Mouse (Mus musculus) c-Kit-positive CD71-positive TER-119-positive erythroid progenitor cells, embryonic 14.5 days (primary cell): ENCODE results near the gene Cry2.
"Not testable (repeated sequence)": the region's sequence is repeated elsewhere in the genome, so short reads cannot be mapped to it uniquely, and the experiment has no call there.

Source experiments
- DNase-seq: peaks from one replicate; pipeline ENCODE4 v3.0.0-alpha.2; 2013; ENCODE audit warnings: low spot score

Cry2 gene

DNA sequence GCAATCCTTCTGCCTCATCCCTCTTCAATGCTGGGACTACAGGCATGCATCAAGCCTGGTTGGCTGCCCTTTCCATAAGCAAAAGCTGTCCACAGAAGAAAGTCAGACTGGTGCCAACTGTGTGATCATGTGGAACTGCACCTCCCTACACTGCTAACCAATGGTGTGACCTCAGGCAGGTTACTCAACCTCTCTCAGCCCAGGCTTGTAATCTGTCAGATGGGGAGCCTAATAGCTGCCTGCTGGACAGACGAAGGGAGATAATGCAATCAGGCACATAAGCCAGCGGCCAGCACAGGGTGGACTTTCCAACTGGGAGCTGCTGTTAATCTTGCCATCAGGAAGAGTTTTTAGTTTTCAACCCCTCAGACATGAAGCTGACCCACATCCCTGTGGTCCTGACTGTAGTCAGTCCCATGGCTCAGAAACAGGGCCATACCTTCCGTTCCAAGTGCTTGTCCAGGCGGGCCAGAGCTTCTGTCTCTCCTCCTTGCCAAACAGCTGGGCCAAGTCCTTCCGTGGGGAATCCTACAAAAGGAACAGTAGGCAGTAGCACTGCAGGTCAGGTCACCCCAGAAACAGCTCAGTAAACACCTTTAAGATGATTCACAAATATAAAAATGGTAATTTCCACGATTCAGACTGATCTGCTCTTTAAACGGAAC is 12.0 kb downstream of the Cry2 start:
- DNase-seq: no peak

DNA sequence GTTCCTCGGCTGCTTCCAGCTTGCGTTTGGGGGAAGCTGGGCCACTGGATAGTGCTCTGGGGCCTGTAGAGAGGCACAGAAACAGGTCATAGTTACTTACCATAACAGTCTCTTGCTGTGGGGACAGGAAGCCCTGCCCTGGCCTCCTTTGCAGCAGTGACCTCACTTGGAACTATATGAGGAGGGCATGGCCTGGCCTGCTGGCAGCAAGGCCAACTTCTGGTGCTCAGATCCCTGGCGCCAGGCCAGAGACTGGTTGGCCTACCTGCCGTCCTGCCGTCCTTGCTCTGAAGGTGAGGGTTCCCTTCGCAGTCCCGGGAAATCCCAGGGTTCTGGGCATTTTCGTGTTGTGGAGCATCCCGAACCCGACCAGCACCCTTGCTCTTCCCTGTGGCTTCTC is 22.1 kb downstream of the Cry2 start:
- no peak for DNase-seq

DNA sequence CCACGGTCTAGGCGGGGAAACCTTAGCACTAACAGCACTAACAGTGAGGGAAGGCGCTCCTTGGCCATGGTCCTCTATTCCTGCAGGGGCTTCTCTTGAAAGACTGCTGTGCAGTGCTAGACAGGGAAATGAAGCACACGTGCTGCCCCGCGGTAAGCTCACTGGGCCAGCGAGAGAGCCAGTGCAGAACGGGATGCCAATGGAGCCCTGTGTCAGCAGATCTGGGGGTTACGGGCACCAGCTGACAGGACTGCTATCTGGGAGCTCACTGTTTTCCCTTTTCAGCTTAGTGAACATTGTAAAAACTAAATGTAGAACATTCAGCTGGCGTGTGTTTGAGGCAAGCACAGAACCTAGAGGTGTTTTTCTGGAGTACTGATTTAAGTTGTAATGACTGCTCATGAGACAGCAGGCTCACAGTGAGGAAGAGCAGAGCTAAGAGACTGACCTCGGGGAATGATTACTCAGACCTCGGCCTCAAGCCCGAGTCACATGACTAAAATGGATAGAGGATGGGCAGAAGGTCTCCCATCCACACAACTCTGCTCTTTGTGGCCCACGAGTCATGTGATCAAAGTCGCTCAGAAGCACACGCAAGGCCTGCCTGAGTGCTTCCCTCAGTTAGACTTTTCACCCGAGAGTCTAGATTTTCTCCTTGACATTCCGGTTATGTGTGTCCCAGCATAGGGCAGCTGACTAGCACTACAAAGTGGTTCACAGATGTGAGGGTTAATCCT is 25.4 kb downstream of the Cry2 start:
- no peak for DNase-seq

DNA sequence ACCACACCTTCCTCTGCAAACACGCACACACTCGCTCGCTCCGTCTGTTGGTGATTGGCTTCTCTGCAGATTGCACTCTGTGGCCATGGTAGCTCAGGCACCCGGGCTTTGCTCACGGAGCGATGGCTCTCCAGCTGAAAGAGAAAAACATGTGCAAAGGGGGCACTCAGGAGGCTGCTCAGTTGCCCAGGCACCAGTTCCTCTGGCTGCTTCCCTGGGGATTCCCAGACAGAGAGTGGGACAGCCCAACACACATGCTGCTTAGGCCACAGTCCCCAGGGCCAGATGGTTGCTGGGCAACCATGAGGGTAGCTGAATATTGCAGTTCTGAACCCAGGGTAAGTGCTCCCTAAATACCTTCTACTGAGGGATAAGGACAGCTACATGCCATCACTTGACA is 28.2 kb downstream of the Cry2 start:
- no peak for DNase-seq

DNA sequence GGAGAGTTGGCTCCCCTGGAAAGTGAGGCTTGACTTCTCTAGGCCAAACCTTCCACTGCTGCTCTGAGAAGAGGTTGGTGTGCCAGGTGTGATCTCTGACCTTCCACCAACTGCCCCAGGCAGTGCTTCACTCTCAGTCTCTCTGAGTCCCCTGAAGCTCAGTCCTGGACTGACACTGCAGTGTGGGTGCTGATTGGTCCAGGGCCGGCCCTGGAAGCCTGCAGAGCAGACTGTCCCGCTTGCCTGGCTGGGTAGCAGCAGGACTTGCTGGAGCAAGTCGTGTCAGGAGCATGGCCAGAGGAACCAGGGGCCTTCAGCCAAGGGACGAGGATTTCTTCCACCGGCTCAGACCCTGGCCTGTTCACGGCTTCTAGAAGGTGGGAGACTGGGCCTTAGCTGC is 29.1 kb downstream of the Cry2 start:
- DNase-seq: no peak

DNA sequence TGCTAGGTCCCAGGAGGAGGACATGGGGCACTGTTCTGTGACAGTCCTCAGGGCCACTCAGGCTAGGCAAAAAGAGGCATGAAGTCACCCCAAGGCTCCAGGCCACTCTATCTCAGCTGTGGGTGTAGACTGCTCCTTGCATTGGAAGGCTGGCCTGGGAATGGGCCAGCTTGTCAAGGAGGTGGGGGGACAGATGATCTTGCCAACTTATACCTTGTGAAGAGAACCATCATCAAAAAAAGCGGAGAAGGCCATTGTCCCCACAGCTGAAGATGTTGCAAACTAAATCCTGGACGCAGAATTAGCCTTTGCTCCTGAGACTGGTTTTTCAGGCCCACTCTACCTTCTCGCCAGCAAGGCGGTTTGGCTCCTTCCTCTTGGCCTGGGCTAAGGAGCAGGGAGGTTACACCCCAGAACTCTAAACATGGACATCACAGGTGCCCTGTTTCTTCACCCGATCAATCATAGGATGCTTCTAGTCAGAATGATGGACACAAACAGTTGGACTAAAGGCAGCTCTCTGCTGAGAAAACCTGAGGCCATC is 30.0 kb downstream of the Cry2 start:
- no peak for DNase-seq

DNA sequence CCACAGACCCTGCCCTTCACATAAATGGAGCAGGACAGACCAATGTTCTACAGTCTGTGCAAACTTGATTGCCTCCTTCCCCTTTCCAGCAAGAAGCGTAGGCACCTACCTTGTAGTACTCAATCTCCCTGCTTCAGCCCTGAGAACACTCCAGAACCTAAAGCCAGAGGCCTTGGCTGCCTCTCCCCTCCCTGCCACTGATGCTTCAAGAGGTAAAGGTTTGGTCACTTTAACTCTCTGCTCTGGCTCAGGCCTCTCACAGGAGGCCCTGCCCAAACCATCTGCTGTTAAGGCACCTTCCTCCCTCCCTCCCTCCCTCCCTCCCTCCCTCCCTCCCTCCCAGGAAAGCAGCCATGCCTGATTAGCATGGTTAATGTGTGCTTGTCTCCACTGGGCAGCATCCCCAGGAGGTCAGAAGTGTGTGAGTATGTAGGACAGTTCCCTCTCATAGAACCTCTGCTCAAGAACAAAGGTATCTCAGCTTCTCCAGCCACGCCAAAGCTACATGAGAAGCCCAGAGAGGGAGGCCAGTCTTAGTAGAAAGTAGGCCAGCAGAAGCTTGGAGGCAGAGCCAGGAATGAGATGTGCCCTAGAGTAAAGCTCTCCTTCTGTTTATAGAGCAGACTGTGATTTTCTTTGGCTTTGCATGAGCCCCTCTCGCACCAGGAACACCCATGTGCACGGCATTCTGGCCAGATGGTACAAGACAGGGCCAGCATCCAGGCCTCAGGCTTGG is 31.1 kb downstream of the Cry2 start:
- no peak for DNase-seq

DNA sequence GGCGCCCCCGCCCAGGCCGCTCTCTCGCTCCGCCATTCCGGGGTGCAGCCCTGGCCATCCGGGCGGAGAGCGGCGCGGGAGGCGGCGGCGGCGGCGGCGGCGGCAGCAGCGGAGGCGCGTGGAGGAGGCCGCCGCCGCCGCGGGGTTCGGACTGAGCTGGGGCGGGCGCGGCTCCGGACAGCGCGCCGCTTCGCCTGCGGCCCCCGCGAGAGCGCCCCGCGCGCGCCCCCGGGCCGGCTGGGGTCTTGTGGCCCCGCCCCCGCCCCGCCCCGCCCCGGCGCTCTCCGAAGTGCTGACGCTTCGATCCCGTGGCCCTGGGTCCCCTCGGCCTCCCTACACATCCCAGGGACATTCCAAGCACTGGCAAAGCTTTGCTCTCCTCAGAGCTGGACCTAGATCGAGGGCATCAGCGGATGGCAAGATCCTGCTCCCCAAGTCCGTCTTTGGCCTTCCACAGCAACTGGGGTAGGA is 32.7 kb downstream of the Cry2 start, which contains the start of gene Mapk8ip1:
Gene Mapk8ip1 (minus strand): TSS at position 173 of the 471 bp plus-strand sequence.
- DNase-seq: no peak

DNA sequence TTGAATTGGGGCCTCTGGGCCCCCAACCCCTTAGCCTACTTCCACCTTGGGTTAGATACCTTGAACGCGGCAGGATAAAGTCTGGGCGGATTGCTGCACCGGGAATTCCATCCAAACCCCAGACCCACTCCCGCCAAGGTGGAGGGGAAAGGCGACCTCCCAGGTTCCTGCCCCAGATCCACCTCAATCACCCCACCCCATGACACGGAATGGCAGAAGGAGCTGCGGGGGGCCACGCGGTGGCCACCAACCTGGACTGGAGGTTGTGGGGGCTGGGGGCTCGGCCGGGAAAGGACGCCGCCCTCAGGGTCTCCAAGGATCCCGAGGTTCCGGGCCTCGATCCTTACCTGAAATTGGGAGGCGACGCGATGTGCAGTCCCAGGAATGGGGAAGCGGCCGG is 33.2 kb downstream of the Cry2 start:
- no peak for DNase-seq

DNA sequence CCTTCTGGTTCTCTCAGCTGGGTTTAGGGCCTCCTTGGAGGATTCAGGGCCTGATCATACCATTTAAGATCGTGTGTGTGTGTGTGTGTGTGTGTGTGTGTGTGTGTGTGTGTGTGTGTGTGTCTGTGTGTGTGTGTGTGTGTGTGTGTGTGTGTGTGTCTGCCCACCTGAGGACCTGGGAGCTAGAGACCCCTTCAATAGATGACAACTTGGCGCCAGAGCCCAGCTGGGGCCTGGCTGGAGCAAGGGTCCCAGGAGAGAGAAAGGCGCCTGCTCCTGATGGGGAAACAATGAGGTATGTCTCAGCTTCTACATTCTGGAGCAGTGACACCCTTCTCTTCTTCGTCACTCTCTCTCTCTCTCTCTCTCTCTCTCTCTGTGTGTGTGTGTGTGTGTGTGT is 34.0 kb downstream of the Cry2 start:
- DNase-seq: not testable (repeated sequence)

DNA sequence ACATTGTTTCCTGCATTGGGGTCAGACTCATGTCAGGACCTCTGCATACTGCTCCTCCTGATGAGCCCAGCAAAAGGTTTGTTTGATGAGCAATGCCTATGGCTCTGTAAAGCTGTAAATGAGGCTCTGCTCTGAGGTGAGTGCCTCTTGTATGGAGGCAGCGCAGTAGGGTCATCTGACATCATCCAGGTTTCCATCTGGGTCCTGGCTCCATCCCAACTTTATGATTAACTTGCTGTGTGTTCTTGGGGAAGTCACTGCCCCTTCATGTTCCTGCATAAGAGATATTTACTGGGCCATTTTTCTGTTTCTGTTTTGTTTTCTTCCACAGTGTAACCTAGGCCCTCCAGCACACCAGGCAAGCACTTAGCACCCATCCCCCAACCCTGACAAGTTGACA is 36.4 kb downstream of the Cry2 start:
- no peak for DNase-seq

DNA sequence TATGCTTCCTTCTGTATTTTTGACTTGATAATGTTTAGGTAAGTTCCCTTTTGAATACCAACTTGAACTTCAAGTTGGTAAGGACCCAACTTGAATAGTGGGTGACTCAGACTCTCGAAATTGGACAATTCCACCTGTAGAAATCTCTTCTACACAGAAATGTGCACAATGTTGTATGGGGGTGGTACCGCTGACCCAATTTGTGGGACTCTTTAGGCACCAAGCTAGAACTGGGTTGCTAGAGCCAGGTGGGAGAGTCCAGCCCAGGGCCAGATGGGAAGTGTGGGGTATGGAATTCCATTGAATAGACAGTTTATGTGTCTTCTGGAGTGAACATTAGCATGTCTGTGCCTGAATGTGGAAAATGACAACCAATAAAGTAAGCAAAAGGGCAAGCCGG is 38.3 kb downstream of the Cry2 start:
- DNase-seq: no peak

DNA sequence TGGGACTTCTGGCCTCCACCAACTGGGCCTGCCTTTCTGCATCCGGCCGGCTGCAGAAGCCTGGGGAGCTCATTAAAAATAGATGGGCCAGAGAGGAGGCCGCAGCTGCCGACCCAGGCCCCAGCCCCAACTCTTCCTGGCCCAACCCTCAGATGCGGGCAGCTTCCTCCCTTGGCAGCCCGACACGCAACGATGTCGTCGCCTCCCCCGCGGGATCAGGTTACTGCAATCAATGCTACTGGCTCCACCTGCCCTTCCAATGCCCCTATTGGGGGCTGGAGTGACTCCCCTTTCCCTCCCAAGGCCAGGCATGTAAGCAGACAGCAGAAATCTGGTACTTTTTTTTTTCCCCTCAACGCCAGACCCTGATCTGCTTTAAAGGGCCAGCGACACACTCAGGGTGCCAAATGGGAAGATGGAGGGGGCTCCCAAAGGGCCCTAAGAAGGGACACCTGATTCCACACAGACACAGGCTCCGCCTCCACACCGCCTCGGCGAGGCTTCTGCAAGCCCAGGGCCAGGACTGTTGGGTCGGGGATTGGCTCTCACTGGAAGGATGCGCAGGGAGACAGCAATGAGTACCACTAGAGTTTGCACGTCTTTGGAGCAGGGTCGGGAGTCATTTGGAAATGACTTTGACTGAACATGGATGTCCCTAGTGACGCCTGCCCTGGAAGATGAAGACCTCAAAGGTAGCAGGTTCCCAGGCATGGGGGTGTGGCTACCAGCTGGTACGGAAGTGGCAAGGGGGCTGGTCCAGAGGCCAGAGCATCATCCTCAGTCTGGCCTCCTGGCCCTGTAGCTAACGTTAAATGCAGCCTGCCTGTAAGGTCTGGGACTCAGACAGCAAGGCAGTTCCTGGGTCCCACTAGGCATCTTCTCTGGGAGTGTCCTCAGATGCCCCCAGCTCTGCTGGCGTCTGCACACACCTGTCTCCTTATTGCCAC is 41.3 kb downstream of the Cry2 start:
- DNase-seq: no peak

DNA sequence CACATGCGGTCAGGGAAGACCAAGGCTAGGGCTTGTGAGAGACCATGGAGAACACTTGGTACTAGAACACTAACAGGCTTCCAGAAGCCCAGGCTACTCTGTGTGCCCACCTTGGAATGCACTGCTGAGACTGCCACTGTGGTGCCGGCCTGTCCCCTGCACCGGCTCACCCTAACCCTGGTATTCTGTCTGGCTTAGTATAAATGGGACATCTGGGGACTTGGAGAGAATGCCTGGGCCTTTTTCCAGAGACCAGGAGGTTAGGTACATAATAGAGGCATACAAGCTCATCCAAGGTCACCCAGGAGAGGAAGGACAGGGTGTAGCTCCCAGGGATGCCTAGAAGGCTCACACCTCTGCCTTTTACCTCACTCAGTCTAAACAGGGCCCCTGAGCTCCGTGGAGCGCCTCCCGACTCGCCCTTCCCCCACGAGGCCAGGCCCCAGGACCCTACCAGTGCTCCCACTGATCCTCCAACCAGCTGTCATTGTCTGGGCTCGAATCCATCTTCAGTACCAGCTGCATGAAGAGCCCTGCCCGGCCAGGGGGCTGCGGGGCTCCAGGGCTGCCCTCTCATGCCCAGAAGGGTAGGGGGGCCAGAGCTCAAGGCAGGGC is 42.0 kb downstream of the Cry2 start:
- no peak for DNase-seq

DNA sequence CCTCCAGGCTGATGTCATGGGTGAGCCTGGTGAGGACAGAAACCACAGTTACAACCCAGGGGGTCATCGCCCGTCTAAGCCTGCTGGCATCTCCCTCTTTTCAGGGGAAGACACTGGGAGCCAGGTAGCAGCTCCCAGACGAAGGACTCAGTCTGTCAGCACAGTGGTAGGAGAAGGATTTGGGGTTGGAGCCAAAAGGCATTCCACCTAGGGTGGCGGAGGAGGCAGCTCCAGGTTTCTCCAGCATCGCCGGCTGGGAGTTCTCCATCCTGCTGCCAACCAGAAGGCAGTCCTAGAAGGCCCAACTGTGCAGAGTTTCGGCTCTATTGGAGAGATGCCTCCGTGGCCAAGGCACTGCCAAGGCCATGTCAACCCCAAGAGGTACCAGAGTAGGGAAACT is 42.7 kb downstream of the Cry2 start:
- DNase-seq: no peak

DNA sequence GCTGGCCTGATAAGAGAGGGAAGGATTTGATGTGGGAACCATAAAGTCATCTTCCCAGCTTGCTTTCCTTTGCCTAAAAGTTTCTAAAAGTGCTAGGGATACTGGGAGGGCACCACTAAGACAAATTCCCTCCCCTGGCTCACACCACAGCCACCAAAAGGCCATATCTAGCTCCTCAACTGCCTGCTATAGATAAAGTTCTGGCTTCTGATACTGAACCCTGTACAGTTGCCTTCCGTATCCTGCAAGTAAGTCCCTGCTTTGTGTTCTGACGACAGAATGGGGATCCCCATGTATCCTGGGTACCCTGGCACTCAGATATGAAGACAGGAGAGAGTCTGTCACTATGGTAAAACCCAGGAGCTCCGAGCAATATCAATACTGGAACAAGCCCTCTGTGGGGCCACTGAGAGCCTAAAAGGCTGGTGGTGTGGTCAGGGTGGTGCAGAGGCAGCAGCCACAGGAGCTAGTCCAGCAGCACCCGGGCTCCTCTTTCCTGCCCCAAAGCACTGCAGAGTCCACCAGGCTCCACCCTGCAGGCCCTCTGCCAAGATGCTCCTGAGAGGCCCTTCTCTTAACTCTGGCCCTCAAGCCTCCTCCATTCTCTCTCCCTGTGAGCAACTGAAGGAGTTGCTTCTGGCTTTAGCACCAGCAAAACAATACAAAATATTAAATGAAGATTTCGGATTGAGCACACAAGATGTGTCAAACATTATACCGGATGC is 43.5 kb downstream of the Cry2 start:
- DNase-seq: no peak

DNA sequence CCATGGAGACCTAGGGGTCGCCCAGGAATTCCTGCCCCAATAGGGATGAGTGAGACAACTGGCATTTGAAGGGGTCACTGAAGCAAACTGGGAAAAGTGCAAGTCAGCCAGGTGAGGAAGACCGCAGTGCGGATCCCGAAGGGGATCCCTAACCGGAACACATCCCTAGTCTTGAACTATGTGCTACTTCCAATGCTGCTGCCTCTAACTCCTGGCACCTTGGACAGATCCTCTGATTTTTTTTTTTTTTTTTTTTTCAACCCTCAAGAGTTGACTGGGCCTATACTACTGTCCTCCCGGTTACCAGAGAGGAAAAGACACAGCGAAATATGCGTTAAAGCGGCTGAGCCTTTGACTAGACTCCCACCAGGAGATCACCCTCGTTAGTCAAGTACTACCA is 44.2 kb downstream of the Cry2 start:
- no peak for DNase-seq

DNA sequence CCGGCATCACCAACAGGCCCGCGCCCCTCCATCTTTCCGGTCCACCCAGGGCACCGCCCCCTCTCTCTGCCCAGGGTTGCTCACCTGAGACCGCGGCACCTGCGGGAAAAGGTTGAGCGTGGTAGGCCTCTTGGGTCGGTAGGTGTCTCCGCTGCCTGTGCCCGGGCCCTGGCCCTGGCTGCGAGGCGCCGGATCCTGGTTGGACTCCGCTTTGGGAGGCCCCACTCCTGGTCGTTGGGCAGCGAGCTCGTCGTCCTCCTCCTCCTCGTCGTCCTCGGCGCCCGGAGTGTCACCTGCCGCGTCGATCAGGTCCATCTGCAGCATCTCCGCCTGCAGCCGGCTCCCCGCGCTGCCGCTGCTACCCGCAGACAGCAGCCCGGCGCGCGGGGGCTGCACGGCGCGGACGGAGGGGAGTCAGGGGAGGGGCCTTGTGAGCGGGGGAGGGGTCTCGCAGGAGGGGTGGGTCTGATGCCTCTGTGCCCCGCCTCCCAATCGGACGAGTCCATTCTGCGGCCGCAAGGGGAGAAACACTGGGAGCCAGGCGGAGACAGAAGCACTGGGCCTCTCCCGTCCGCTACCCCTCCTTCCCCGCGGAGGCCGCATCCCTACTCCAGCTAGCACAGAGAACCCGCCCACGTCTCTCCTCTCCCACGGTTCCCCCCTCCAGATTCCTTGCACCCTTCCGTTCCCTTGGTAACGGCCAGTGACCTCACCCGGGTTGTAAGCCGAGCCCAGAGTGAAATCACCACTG is 44.8 kb downstream of the Cry2 start:
- no peak for DNase-seq

DNA sequence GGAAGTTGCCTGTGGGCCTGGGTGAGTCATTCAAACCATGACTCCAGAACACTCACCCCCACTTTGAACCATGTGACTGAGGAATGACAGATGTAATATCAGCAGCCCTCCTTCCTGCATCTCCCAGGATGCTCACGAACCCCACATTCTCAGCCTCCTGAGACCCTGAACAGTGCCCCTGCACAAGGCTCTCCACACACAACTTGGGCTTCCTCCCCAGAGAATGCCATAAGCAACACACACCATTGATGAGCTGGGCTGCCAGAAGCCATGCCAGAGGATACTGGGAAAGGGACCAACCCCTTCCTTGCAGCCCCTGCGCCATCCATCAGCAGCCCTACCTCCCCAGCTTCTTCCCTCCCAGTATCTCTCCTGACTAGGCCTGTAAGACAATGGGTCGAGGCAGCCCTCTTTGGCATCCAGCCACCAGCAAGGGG is 45.7 kb downstream of the Cry2 start:
- no peak for DNase-seq

DNA sequence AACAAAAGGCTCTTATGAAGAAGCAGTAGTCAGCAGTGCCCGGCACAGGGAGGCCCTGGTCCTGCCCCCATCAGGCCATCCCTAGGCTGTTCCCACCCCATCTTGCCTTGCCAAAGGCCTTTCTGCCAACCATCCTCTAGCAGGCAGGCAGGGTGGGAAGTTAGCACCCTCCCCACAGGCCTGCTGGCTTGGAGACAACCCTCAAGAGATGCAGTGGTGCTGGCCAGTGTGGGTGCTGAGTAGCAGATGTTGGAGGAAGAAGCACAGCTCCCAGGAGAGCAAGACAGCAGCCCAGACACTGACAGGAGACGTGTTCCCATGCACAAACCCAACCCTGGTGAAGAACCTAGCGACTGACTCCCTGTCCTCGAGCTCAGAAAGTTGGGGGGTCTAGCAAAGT is 46.2 kb downstream of the Cry2 start:
- no peak for DNase-seq
